Mouse (Mus musculus) ES-Bruce4 (cell line): ENCODE measurements around the gene Sos2.

Experiments
- CTCF ChIP-seq: IDR thresholded peaks from one replicate; pipeline ENCODE4 v1.8.1; 2011; ENCODE audit warnings: low read depth, low read length
- EP300 ChIP-seq: IDR thresholded peaks from 2 replicates; pipeline ENCODE4 v1.6.1; 2011; ENCODE audit warnings: low read depth, low read length; ENCODE audit not compliant: insufficient read depth
- POLR2A ChIP-seq: IDR thresholded peaks from one replicate; pipeline ENCODE4 v1.8.1; 2011; ENCODE audit warnings: low read length; ENCODE audit not compliant: insufficient read depth

DNA sequence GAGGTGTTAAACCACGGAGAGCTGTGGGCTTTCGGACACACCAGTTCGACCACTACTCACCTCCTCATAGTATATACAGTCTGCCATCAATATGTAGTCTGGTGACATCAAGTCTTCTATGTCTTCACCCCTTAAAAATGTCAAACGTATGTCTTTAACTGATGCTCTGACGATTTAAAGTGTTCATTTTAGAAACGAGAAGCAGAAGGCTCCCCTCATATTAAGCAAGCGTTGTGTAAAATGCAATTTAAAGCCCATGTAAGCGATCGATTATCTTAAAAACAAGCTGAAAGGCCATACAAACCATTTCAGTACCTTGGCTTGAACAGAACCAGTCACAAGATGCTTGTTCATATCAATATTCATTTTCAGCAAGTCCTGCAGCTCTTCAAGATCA, 99.4 kb downstream of the Sos2 start:
- TF ChIP-seq CTCF (no peak), POLR2A (no peak), EP300 (no peak)
